Mouse (Mus musculus) lung, postnatal 4 days (tissue): ENCODE data around the gene Tspan17.

Experiments used
- DNase-seq, 2 experiments: peaks; one replicate each; pipeline ENCODE4 v3.0.0; 2021

Tspan17 gene

DNA sequence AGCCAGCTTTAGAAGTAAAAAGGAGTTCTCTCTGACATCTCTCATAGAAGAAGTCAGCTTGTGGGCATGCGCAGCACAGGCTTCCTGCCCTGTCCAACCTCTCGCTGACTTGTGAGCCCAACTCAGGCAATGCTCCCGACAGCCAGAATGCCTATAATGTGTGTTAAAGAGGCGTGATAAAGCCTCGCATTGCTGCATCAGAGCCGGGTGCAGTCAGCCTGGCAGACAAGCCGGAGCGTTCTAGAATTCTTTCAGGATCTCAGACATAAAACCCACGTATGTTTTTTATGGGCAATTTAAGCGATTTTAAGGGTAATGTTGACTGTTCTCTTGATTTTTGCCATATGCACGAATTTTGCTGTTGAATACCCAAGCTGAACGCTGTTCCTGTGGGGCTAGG, 18.9 kb downstream of the Tspan17 start:
- no peak for DNase-seq

DNA sequence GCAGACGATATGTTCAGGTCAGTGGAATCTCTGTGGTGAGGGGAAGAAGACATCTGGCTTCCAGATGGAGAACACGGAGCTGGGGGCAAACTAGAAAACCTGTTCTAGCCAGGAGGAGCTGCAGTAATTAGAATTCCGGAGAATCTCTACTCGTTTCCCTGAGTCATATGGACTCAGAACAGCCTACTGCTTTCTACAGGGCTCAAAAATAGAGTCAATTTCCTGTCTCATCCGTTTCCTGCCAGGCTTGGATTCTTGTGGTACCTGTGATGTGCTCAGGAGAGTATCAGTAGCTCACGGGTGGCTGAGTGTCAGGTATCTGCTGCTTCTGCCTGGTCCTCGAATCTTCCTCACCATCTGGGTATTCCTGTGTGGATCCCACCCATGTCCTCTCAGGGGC, 22.3 kb downstream of the Tspan17 start:
- no peak for DNase-seq

DNA sequence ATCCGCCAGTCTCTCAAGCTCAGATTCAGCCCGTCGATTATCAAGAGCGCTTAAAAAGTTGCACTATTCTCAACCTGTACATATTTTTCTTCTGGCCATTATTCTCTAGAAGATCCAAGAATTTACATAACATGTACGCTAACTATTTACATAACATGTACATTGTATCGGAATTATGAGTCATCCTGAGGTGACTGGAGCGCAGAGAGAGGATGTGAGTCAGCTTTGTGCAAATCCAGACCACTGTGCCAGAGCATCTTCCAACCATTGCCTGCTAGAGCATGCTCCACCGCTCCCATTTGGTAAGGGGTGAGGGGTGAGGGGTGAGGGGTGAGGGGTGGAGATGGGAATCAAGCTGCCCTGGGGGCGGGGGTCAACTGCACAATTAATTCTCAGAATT, 24.2 kb downstream of the Tspan17 start:
- DNase-seq = no peak

DNA sequence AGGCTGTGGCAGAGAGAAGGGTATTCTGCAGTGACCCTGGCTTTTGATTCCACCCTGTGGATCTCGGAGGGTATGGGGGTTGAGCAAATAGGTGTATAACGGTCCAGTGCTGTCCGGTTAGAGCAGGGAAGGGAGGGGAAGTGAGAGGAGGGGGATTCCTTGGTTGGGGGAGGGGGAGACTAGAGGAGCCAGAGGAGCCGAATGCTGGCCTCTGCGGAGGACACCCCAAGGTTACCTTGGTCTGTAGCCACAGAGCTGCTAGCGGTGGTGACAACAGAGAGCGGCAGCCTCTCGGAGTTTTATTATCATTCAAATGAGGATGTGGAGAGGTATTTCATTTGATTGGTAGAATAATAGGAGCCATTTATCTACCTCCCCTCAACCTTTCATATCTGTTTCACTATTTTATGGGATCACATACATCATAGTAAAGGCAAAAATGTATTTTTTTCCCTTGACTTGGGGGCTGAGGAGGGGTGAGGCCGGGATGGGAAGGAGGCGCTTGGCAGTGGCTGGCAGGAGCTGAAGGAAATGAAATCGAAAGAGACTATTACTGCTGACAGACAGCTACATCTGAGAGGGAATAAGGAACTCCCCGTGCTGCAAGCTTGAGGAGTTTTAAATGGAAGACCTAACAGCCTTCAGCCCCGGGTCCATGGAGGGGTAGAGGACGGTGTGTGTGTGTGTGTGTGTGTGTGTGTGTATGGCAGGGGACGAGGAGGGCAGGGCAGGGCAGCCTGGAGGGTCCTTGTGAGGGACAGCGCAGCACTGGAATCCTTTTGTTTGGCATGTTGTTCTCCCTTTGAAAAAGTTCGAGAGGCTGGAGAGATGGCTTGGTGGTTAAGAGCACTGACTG, 29.4 kb downstream of the Tspan17 start:
- DNase-seq = no peak

DNA sequence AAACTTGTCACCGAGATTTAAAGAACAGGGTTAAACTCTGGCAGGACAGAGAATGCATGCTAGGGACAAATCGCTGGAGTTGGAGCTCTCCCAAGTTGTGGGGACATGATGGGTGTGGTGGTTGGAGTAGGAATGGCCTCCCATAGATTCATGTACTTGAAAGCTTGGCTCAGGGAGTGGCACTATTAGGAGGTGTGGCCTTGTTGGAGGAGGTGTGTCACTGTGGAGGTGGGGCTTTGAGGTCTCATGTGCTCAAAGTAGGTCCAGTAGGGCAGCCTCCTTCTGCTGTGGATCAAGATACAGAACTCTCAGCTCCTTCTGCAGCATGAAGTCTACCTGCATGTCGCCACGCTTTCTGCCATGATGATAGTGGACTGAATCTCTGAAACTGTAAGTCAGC, 31.9 kb downstream of the Tspan17 start:
- DNase-seq = no peak

DNA sequence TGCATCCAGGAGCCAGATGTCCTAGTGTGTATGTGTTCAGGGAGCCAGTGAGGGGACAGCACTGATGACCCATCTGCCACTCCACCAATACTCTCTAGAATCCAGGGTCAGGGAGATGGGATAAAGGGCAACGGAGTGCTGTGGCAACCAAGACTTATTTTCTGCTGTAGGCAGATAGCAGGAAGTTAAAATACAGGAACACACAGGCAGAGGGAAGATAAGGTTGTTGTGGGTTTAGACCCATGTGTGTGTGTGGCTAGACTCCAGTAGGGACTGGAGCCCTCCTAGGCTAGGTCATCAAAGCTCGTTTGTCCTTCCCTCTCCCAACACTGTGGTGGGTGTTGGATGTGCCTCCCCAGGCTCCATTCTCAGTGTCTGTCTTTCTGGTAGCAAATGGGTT, 32.8 kb downstream of the Tspan17 start:
- DNase-seq = no peak

DNA sequence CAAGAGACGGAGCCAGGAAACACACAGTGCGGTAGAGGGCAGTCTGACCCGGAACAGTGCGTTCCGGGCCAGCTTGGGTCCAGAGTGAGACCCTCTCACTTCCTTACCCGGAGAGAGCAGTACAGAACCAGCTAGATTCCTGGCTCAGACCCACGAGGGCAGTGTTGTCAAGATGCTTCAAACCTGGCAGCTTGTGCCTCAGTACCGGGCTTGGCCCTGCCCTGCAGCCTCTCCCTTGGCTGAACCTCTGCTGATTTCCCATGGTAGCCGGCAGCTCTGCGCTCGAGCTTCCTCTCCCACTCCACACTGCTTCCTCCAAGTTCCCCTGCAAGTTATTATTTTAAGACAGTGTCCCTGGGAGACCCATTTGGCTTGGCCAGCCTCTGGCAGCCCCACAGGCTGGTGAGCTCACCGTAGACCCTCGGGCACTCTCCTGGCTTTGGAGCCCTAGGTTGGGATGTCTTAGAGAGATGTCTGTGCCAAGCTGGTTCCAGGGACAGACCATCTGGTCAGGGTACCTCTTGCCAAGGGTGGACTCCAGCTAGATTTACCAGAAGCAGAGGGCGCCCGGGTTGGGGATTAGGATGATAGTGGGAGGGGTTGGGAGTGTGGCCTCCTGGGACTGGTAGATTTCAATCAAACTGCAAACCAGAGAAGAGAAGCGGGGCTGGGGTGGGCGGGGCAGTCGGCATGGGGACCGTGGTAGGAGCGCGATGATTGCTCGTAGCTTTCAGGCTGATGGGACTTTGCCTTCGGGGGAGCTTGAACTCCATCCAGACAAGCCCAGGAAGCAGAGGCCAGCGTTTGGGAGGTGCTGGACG, 35.1 kb downstream of the Tspan17 start:
- no peak for DNase-seq

DNA sequence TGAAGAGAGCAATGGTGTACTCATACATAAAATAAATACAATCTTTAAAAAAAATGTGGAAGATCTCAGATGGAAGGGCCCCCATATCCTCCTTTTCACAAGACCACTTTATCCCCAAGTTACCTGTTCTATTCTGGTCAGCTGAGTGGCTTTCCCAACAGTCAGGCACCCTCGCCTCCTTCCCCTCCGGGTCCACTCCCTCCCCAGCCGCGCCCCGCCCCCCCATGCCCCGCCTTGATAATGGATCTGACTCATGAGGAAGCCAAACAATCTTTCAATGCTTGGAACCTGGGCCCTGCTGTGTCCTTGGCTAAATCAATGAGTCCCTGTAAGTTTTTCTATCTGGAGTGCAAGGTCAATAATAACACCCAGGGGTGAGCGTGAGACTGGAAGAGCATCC, 38.8 kb downstream of the Tspan17 start:
- no peak for DNase-seq

DNA sequence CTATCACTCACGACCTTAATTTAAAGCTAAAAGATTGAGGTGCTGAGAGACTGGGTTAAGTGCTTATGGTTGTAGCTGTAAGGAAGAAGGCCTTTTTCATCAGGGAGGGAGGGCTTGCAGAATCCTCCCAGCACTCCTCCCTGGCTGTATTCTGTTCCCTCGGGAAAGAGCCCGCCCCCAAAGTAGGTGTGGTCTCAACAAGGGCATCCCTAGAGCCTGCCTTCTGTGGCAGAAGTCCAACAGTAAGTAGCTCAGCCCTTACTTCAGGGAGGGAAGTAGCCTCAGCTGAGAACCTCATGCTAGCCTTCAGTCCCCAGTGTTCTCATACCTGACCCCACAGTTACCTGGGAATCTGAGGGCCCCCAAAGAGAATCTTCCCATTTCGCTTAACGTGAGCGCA, 39.3 kb downstream of the Tspan17 start:
- DNase-seq = no peak

DNA sequence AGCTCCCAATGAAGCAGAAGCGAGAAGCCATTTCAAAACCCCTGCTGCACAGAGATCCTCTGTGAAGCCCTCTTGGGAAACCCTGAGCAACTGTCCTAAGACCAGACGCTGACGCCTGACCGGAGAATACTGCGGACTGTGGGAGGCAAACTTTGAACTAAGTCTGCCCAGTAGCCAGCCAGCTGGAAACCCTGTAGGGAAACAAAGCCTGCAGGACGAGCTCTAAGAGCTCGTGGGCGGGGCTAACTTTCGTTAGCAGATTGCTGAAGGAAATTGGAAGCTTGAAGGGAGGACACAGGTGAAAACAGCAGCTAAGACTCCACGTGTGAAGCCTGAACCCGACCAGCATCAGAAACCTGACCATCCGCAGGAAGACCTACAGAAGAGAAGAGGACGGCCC, 40.3 kb downstream of the Tspan17 start:
- DNase-seq = no peak

DNA sequence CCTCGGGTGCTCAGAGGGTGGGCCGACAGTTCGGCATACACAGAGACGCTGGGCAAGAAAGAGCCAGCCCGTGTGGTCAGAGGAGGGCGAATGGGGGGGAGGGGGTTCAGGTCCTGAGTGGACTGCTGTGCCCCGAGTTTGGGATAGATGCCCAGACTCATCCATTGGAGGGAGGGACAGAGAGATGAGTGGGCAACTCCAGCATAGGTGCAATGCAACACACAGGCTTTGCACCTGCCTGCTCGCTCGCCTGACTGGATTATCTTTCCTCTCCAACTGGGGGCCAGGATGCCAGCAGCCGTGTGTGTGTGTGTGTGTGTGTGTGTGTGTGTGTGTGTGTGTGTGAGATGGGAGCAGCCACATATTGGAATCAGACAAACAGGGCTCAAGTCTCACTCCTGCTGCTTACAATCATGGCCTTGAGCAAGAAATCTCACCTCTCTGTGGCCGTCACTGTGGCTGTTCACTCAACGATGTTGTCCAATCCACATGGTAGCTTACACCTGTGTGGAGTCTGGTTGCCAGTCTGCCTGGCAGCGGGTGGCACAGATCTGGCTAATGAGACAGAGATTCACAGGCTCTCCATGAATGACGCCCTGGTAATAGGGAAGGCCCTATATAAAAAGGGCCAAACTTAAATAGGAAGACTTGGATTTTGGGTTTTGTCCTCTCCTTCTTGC, 47.3 kb downstream of the Tspan17 start:
- DNase-seq = no peak

DNA sequence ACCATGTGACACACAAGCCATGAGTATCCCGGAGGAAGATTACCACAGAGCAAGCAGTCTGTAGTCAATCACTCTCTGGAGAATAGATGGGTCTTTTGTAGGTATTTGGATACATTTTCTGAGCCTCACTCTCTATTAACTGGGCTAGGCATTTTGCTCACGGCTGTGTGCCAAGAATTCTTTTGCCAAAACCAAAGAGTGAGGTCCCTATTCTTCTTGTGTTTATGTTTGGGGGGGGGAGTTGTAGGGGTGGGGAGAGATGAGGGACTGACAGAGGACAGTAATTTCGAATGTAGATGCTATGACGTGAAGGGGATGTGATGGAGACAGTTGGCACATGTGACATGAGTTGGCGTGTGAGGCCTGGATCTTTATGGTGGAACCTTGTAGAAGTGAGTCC, 47.9 kb downstream of the Tspan17 start:
- DNase-seq = no peak

DNA sequence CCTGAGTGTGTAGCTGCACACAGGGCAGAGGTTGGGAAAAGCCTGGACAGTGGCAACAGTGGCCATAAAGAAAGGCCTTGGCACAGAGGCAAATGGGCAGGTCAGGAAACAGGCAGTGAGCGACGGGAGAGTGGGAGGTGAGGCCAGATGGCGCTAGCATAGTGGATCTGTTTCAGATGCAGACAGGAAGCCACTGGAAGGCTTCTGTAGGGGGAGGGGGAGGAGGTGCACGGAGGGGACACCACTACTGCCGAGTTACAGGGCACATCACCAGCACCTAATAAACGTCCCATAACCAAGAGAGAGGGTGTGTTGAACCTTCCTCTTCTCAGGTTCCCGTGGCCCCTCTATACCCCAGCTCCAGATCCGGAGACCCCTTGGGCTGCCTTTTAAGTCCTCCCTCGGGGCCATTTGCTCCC, 48.3 kb downstream of the Tspan17 start:
- no peak for DNase-seq

DNA sequence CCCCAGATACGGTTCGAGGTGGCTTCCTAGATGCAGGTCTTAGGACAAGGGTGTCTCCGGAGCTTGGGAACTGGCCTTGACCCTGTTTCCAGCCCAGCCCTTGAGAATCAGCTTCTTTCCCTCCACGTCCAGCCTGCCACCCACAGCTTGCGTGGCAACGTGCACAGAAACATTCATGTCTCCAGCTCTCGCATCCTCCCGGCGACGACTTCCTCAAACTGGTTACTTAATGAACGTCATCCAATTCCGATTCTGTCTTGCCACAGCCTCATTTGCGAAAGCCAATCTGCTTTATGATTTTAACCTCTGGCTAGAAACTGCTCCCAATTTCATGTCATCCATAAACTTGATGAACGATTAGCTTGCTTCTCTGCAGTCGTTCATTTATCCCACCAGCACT, 49.4 kb downstream of the Tspan17 start:
- no peak for DNase-seq

DNA sequence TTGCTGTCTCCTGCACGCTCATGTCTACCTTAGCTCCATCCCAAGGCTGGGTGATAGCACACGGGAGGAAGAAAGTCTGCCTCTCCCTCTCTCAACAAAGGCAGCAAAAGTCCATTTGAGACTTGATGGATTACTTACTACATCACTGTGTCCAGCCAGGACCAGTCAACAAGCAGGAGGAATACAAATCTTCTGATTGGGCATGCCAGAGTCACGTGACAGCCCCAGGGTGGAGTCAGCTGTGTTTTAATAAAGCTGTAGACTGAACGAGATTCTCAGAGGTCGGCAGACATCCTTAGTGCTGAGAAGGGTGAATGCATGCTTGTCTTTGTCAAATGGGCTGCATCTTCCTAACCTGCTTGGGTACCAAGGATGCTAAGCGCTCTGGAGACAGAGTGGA, 50.0 kb downstream of the Tspan17 start:
- DNase-seq = no peak

DNA sequence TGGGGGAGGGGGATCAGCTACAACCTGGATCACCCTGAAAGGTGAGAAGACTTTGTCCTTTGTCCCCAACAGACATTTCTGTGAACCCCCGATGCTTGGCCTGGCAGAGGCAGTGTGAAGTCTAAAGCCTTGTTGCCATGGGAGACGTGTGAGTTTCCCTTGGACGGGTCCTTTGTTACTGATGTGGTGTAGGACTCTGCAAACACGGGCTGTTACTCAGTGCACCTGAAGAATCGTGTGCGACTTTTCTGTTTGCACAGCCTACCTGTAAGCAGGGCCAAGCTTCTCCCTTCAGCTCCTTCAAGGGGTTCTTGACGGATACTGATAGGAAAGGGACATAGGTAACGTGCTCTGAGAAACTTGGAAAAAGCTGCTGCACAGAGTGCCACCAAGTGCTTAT, 55.4 kb downstream of the Tspan17 start:
- no peak for DNase-seq
